Mouse (Mus musculus) urinary bladder, adult 2 months (tissue): ENCODE measurements around the gene Nrcam. TPM values are rescaled to one million over a fixed set of nuclear protein-coding genes. Genes with fewer than 3 reads are reported as not detected.

Experiments
- DNase-seq: peaks from one replicate; pipeline ENCODE4 v3.0.0; 2022; ENCODE audit warnings: low spot score
- polyA plus RNA-seq: library from polyadenylated mRNA; depleted of rRNA; stranded (reverse); fragments of >200 nt; gene quantifications from 2 replicates; pipeline ENCODE4 v1.2.3, GENCODE M21; 2012

Nrcam gene
- polyA plus RNA-seq, 1 experiment = 0.29 TPM

DNA sequence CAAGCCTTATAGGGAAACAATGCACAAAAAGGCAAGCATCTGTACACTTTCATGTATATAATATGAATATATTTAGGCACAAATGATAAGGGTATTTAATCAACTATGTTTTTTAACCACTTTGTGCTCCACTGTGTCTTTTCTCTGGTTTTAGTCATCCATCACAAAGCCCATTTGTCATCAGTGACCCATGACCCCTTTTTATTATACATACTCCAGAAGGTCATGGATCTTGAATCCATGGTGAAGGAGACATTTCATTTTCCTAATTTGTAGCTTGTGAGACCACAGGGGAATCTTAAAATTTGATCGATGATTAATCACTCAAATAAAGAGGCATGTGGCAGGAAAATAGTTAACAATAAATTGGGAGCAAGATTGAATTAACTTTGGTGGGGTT lies 29.2 kb downstream of the Nrcam start:
- no peak for DNase-seq

DNA sequence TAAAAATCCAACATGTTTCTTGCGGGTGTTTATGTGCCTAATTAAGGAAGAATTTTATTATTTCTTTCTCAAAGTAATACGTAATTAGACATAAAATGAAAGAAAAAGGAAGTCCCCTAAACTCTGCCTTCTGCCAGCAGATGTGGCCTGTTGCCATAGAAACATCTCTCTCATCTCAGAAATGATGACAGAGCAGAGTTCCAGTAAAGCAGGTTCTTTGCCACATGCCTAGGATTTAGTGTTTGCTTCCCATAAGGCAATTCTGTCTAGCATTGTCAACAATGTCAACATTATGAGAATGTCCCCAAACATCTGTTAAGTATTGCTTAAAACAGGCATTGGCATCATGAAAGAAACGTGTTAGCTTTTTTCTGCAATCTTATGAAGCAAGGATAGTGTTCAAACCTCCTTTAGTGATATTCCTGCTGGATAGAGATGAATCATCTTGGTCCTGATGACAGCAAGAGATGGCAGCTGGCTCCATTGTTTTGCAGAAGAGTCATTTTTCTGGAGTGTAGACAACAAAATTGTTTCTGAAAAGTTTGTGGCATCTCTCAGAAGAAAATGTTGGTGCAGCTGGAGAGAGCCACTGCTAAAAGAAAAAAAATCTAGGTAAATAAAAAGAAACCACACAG lies 42.5 kb downstream of the Nrcam start:
- DNase-seq = no peak

DNA sequence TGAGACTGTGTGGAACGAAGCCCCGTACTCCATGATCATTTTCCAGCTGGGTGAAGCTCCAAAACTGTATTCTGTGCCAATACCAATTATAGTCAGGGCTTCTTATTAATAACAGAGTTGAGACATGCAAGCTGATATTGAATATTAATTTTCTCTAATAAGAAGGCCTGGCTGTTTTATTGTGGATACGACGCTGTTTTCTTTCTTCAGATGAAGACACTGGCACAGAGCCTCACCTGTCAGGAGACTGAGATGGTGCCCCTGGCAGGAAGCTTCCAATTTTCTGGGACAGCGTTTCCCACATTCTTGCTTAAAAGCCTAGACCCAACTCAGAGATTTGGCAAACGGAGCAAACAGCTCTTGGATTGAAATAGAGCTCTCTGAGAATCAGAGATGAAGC lies 47.3 kb downstream of the Nrcam start:
- DNase-seq = no peak

DNA sequence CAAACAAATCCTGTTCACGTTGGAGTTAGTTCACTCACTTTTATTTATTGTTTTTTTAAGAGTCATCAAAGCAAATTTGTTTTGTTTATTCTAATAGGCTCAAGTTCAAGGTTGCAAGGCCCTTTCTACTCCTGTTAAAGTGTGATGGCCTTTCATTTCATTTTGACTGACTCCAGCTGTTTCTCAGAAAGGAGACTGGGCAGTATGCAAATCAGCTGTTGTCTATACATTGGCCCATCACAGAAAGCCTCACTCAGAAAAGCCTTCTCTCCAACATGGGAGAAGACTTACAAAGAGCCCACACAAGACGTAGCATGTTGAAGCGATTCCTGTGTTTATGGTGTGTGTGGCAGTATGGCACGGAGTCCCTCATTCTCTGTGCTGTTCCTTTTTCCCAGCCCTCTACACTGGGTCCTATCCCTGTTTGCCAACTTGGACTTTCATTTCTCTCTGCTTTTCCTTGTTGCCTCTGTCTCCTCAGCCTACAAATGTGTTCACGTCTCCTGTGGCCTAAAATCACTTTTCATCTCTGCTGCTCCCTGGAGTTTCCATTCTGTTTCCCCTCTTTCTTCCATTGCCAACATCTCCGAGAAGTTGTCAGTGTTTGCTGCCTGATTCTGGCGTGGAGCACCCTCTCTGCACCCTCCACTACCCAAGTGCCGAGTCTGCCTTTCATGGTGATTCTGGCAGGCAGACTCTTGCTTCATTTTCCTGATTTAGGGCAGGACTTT lies 49.9 kb downstream of the Nrcam start:
- DNase-seq = no peak

DNA sequence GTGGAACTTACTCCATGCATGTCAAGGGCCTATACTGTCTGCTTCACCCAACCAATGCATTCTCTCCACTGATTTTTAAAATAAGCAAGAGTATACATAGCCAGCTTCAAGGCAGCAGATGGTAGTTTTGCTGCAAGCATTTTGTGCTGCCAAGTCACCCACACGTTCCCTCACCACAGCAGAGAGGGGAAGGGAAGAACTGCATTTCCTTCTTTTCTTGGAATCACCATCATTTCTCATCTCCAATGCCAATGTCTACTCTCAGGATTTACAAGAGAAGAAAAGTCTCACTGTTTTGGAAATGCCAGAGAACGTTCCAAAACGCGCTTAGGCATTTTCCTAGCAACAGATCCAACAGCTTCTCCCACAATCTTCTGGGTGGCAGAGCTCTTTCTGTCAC lies 52.1 kb downstream of the Nrcam start:
- no peak for DNase-seq

DNA sequence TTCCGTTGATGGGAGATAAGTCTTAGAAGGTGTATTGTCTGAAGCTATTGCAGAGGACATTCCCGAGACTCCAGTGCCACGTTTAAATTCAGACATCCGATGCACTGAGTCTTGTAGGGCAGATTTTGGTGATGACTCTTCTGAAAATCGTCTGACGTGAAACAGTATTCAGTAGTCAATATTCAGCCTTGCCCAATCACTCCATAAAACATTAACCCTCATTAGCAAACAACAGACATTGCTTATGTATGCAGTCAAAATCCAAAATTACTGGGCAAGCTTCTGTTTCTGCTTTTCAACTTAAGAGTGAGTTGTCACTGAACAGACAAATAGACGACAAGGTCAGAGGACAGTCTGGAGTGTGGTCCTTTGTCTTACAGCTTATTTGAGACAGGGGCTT lies 57.7 kb downstream of the Nrcam start:
- DNase-seq = no peak

DNA sequence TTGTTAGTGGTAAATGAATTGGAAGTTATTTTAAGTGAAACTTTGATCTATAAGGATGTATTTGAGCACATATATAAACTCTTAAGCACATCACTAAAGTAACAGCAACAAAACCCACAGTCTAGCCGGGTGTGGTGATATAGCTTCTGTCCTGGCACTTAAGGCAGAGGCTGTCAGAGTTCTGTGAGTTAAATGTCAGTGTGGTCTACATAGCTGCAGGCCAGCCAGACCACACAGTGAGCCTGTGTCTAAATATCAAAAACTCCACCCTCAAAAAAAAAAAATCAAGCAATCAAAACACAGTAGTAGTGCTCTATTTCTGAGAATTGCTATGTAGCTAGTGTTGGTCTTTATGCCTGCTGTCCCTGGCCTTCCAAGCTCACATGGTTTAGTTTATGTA lies 59.5 kb downstream of the Nrcam start:
- DNase-seq = no peak

DNA sequence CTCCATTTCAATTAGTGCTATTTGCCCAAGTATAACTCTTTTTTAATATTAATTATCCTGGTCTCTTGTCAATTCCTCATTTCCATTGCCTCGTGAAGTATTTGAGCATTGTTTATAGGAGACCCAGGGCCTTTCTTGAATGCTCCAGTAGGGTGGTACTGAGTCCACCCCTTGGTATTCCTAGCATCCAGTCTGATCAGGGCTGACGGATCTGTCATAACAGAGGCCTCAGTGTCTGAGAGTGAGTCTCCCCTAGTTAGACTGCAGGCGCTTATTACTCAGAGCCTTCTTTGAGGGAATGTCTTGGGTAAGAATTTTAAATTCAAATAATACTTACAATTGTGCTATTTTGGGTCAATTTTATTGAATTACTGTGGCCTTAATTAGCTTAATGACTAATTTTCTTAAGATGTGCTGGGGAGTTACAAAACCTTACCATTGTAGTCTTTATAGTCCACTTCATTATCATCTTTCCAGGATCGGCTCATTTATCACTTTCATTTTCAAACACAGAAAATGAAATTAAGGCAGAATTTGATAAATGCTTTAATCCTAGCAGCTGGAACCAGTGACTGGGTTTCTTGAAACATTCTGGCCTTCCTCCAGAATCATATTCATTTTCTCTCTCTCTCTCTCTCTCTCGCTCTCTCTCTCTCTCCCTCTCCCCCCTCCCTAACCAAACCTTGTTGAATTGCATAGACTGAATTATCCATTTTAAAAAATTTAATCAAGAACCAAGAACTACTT lies 61.9 kb downstream of the Nrcam start:
- no peak for DNase-seq

DNA sequence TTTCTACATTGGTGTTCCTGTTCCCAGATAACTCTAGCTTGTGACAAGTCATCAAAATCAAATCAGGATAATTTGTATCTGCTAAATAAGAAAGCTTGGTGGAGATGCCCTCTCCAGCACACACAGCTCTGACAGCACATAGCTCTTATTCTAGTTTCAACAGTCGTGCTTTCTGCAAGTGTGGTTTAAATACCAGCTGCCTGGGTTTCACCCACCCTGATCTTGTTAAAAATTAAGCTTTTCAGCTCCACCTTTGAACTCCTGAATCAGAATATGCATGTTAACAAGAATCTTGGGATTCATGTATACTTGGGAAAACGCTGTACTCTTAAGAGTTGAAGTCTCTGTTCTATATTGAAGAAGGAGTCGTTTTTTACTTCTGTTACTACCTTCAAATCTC lies 66.2 kb downstream of the Nrcam start:
- DNase-seq = no peak

DNA sequence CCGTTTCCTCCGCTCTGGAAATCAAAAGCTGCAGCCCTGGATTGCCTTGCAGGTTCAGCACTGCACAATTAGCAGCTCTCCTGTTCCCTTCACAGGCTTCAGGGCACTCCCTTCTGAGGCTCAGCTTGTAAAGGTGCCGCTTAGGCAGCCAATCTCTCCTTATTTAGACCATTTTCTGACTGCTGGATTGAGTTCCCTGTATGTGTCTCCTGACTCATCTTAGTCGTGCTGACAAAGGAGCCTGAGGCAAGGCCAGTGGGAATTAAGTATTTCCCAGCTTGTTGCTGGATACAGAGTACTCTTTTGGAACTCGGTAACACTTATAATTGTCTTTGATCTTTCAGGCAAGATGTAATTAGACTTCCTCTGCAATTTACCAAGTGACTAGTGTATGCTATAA lies 69.1 kb downstream of the Nrcam start:
- DNase-seq = no peak

DNA sequence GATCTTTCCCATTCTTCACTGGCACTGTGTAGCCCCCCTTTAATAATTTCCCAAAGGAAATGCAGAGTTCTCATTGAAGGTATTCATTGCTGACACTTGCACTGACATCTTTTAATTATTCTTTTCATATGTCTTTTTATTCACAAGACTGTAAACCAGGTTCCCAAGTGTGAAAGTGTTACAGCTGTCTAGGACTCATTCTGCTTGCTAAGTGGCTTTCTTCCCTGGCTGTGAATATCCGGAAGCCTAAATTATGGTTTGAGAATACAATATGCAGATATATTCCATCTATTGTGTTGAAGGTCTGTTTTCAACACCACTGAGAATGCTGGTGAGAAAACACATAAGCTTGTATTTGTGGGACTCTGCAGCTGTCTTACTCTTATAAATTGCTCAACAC lies 73.4 kb downstream of the Nrcam start:
- DNase-seq = no peak

DNA sequence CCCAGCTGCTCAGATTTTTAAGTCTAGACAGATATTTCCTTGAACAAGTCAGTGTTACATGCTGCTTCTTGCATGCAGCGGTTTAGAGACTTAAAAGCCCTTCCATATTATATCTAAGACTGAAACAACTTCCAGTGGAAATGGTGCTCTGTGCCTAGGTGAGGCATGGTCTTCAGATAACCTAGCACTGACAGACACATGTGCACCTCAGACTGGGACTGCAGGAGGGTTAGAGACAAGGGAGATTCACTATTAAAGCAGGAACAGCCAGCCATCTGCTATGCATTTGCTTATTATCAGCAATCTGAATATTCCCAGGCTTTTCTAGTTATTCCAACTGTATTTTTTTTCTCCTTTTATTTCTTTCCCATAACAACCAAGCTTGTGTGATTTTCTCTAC lies 74.6 kb downstream of the Nrcam start:
- no peak for DNase-seq

DNA sequence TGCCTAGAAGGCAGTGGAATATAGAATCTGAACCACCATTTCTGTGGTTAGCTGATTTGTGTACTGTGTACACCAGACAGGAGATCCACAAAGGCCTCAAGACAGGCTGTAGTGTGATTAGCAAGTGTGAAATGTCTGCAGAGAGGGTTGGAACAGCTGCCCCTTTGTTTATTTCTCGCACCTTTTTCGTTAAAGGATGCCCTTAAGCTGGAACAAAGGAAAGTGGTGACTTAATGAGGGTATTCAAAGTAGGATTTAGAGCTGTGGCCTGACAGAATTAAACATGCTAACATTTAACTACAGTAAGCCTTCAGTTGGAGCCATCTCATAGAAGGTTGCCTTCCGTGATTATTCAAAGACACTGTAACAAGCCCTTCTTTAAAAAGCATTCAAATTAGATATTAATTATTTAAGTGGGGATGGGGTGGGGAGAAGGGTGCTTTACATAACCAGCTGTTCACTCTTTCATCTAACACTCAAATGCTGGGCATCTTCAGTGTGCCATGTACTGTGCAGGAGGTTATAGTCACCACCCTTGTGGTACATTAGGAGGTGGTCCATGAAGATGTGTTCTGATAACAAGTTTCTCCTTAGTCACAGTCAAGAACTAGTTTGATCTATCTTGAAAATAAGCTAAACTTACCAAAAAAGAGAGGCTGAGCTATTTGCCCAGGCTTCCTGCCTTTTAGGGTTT lies 75.2 kb downstream of the Nrcam start:
- DNase-seq = no peak

DNA sequence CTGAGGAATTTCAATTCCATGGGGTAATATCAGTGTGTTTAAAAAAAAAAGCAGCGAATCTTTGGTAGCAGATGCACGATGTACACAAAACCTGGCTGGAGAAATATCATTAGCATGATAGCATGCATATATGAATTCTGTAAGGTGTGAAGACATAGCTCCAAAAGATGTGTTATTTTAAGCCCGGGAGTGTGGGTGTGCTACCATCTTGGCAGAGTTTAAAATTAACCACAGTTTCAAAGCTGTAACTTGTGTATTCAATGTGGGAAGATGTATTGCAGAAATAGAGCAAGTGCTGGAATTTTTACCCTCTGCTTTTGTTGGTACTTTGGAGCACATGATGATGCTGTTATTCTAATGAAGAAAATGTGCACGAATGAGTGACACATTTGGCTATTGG lies 81.1 kb downstream of the Nrcam start:
- DNase-seq = no peak

DNA sequence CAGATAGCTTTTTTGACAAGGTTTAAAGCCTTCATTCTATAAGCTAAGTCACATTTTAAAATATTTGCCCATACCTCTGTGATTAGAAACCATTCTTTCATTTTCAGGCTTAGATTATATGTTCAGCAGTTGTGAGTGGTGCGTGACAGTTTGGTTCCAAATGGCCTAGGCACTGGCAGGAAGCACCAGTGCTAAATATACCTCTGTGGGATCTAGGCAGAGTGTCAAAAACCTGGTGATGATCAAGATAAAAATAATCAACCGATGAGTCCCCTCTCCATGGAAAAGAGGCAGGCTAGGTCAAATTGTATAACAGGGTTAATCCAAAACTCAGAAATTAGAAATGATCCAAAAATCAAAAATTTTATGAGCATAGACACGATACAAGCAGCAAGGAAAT lies 82.3 kb downstream of the Nrcam start:
- DNase-seq = no peak

DNA sequence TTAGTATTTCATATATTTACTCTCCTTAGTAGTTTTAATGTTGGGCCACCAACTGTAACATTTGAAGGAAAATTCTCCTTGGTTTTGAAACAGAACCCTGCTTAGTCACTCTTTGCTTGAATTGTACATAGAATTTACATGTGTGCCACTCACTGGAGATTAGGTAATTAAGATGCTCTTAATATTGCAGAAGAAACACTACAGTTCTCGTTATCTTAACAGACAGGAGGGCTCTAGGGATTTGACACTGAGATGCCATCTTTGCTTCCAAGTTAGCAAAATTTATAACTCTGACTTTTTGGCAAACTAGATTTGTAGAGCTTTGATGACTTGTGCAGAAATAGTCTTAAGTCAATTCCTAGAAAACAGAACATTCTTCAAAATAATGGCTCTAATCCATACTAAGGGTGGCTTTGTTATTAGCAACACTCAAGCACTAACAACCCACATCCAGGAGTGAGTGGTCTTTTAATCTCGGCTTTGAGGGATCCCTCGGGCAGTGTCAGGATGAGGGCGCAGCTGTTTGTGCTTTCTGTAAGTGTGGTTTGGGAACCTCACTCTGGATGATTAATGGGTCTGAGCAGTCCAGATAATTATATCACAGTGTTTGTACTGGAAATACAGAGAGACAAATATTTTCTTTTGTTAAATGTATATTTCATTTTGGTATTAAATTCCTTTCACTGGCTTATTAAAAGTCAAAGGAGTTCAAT lies 93.6 kb downstream of the Nrcam start:
- no peak for DNase-seq

DNA sequence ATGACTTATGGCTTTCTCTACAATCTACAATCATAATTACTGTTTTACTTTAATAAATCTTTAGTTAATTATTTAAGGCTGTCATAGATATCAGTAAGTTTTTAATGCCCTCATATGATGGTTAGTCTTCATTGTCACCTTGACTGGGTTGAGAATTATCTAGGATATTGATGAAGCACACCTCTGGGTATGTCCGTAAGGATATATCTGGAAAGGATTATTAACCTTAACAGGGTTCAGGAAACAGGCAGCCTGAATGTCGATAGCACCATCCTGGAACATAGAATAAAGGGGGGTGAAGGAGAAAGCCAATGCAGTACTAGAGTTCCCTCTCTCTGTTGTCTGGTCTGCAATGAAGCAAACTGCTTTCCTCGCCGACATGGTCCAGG lies 94.2 kb downstream of the Nrcam start:
- no peak for DNase-seq

DNA sequence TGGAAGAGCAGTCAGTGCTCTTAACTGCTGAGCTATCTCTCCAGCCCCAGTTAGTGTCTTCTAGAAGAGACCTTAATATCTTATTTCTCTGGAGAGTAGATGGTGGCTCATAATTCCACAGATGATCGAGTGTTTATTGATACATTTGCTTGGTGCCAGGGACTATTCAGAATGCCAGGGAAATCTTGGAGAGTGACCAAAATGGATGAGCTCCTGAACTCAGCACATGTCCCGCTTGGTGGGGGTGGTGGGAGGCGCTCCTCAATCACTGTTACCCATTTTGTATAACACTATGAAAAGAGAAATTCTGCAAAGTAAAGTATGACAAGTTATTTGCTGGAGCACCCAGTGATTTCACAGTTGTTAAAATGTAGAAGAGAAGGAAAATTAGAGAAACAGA lies 95.3 kb downstream of the Nrcam start:
- no peak for DNase-seq

DNA sequence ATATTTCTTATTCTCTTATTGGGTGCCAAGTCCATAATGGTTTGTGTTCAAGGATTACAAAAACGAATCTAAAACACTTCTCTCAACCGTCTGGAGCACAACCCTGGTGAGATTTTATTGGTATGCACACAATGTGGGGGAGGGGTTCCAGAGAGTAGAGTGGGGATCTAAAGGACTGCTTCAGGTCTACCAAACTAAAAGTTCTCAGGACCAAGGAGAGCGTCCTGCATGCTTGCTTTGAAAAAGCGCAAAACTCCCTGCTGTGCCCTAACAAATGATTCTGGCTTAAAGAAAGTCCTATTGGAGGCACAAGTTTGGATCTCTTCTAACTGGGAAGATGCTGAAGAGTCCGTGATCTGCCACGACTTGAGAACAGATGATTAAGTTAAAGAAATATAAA lies 96.4 kb downstream of the Nrcam start:
- DNase-seq = no peak

DNA sequence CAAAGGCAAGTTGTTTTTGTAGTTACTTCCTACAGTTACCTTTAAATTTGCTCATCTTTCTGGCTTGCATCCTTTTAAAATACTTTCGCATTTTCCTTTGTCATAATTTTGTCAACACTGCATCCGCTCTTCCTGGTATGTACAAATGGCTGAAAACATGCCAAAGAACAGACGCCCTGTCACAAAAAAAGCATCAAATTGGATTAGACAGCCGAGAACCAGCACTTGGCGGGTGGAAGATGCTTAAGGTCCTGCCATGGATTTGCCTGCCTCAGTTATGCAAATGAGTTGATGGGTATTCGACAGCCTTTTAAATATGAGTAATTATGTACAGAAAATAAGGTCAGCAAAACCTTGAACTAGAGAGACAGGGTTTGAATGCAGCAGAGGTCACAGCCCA lies 101.7 kb downstream of the Nrcam start:
- DNase-seq = no peak

DNA sequence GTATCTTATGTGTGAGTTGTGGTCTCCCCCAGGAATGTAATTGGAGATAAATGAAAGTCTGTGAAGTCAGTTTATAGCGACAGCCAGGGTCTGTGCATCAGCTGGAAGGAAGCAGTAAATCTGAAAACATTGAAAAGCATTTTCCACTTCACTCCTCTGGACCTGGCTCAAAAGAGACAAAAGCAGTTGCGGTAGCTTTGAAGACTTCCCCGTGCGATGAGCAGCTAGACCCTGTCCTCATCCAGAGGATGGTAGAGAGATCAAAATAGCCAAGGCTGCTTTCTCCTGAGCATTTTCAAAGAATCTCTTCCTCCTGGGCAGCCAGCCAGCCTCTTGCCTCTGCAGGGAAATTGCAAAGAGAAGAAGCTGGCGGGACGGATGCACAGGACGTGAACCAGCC lies 102.3 kb downstream of the Nrcam start:
- no peak for DNase-seq

DNA sequence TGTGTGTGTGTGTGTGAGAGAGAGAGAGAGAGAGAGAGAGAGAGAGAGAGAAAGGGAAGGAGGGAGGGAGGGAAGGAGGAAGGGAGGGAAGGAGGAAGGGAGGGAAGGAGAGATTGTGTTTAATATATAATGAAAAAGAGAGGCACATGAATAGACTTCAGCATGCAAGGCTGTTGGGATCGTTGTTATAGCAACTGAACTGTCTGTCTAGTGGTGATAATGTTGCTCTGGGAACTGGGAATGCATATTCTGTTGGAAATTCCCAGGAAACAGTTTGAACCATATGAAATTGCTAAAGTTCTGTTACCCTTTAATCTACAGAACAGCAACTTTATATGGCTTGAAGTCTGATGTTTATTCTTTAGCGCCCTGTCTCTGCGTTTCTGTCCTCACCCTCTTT lies 104.0 kb downstream of the Nrcam start:
- DNase-seq = no peak
